Comparison of ENCODE assay signal across 1 mouse cellular context in the genomic region with DNA sequence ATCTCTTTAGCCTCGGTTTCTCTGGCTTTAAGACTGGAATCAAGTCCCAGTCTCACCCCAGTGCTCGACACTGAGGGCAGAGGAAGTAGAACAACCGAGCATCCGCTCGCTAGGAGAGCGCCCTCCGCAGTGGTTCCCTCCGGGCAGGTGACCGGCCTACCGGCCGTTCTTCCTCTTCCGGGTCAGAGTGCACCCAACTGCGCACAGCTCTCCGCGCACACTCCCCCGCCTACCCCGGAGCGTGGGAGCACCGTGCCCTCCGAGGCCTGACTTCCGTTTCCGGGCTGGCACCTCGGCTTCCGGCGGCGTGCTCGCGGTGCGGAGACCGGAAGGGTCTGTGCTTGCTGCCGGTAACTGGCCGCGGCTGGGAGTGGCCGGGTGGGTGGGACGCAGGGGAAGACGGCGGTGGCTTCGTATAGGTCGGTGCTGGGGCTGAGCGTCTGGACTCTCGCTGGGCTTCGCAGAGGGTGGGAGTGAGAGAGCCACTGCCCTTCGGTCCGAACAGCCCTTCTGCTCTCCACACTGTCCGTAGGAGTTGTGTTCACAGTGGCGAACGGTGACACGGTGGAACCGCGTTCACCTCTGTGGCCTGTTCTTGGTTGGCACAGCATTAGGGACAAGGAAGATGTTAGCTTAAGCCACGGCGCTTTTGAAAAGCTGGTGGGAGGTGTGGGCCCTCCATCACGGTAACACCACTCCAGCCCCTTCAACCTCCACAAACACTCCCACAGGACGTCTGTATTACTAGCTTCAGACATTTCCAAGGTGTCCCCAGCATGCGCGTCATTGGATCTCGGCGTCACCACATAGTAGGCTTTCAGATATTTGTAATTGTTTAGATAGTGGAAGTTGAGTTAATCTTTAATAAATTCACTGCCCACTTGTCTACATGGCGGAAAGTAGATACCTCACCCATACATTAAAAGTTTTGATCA.
TF ChIP-seq lines count a peak whose summit lies in the region.

TSS of gene Thumpd3 (plus strand) at position 185 of the 935 bp plus-strand sequence.

TF ChIP-seq in MEL, 35 proteins besides CTCF, POLR2A, EP300 and RAD21 (continued from another document):
- TF ChIP-seq ETS1 (IDR thresholded peaks at IDR 0.05; ENCODE audit: low read depth, low read length) (peak; percentile 48; the same call in 1 of the 2 replicates), USF1 (IDR thresholded peaks at IDR 0.05; ENCODE audit: low read depth, low read length) (peak; percentile 92), ZKSCAN1 (IDR thresholded peaks at IDR 0.05; ENCODE audit: low read depth, low read length) (peak; percentile 85), RCOR1 (IDR thresholded peaks at IDR 0.05; ENCODE audit: low read depth, low read length) (no peak; the same call in 1 of the 2 replicates), TAL1 (IDR thresholded peaks at IDR 0.05; ENCODE audit: low read length) (no peak), GATA1 (IDR thresholded peaks at IDR 0.05; ENCODE audit: low read depth, low read length) (no peak), JUND (IDR thresholded peaks at IDR 0.05; ENCODE audit: low read depth, low read length) (no peak), POLR2AphosphoS5 (IDR thresholded peaks at IDR 0.05; ENCODE audit: borderline replicate concordance, low read depth, low read length) (peak; percentile 79; the same call in 1 of the 2 replicates), HCFC1 (IDR thresholded peaks at IDR 0.05; ENCODE audit: low read depth, low read length) (peak; percentile 98)
